Mouse (Mus musculus) heart, postnatal 10 days (tissue): ENCODE data around the gene Olfr1006. TPM values are rescaled to one million over a fixed set of nuclear protein-coding genes. Genes with fewer than 3 reads are reported as not detected.
"Not testable (repeated sequence)": the region's sequence is repeated elsewhere in the genome, so short reads cannot be mapped to it uniquely, and the experiment has no call there.

Experiments
- DNase-seq, 2 experiments: peaks; one replicate each; pipeline ENCODE4 v3.0.0; 2021
- intact Hi-C: fragments of 180-260 bp; cut with DNase I; formaldehyde crosslinking; loops from one replicate; pipeline ENCODE4 v1.15.1; 2025
- total RNA-seq, 2 experiments: library from RNA; stranded (reverse); gene quantifications; 2 replicates each; pipeline ENCODE4 v1.2.3; 2021

Gene Olfr1006
- not detected for total RNA-seq

- intact Hi-C loops = no loop called here
- DNase-seq = no peak
These were observed at the start of gene Olfr1006 for GRCm38 (mm10) chr2:85678667-85679066. Gene Olfr1006, minus strand, starts transcription at chr2:85678767.

GRCm38 (mm10) chr2:85725793-85726192, 47.2 kb upstream of the Olfr1006 start:
- intact Hi-C loops = loop anchor here (1.0 to 10.0 kb wide), 2 partner anchors 601 to 739 kb away; no protein-coding TSS in a partner anchor
- peak; percentile 9 to 37 for DNase-seq

GRCm38 (mm10) chr2:85715119-85715518, 36.6 kb upstream of the Olfr1006 start, which contains the start of gene Olfr1009:
Gene Olfr1009, plus strand, starts transcription at chr2:85715419.
- DNase-seq = no peak
- intact Hi-C loops = no loop called here

GRCm38 (mm10) chr2:85711159-85711558, 32.6 kb upstream of the Olfr1006 start:
- intact Hi-C loops = no loop called here
- DNase-seq = no peak

- intact Hi-C loops, DNase-seq: not testable (repeated sequence)
These were observed 32.1 kb upstream of the Olfr1006 start for GRCm38 (mm10) chr2:85710680-85711079.

GRCm38 (mm10) chr2:85689131-85689530, 10.6 kb upstream of the Olfr1006 start, which contains the start of gene Olfr1008:
Gene Olfr1008, plus strand, starts transcription at chr2:85689431.
- DNase-seq = no peak
- intact Hi-C loops = no loop called here

GRCm38 (mm10) chr2:85664355-85664754, 14.2 kb downstream of the Olfr1006 start, which contains the start of gene Olfr154:
Gene Olfr154, minus strand, starts transcription at chr2:85664455.
- intact Hi-C loops, DNase-seq: not testable (repeated sequence)

GRCm38 (mm10) chr2:85650604-85651003, 28.0 kb downstream of the Olfr1006 start, which contains the start of gene Olfr1002:
Gene Olfr1002, minus strand, starts transcription at chr2:85650704.
- no peak for DNase-seq
- intact Hi-C loops = no loop called here

Other genes starting within 250 kb of the Olfr1006 start
- not detected for gene Olfr994, start 242.3 kb downstream of the Olfr1006 start, total RNA-seq
- not detected for gene Olfr995, start 235.1 kb downstream of the Olfr1006 start, total RNA-seq
- not detected for gene 4833423E24Rik, start 159.7 kb downstream of the Olfr1006 start, total RNA-seq
- gene Olfr996, start 99.6 kb downstream of the Olfr1006 start, total RNA-seq = not detected
- not detected for gene Olfr998, start 89.8 kb downstream of the Olfr1006 start, total RNA-seq
- gene Olfr1000, start 66.9 kb downstream of the Olfr1006 start, total RNA-seq = not detected
- gene Olfr1002, start 28.1 kb downstream of the Olfr1006 start, total RNA-seq = not detected
- gene Olfr154, start 14.3 kb downstream of the Olfr1006 start, total RNA-seq = not detected
- gene Olfr1008, start 10.7 kb upstream of the Olfr1006 start, total RNA-seq = not detected
- not detected for gene Olfr1009, start 36.7 kb upstream of the Olfr1006 start, total RNA-seq
- not detected for gene Olfr1012, start 84.0 kb upstream of the Olfr1006 start, total RNA-seq
- not detected for gene Olfr1013, start 88.3 kb upstream of the Olfr1006 start, total RNA-seq
- gene Olfr1014, start 93.9 kb upstream of the Olfr1006 start, total RNA-seq = not detected
- not detected for gene Olfr1015, start 103.2 kb upstream of the Olfr1006 start, total RNA-seq
- not detected for gene Olfr1016, start 123.8 kb upstream of the Olfr1006 start, total RNA-seq
- gene Olfr1018, start 139.7 kb upstream of the Olfr1006 start, total RNA-seq = not detected
- gene Olfr1019, start 166.7 kb upstream of the Olfr1006 start, total RNA-seq = not detected
- not detected for gene Olfr1020, start 168.3 kb upstream of the Olfr1006 start, total RNA-seq
- gene Olfr1022, start 189.8 kb upstream of the Olfr1006 start, total RNA-seq = not detected
- not detected for gene Olfr1023, start 206.9 kb upstream of the Olfr1006 start, total RNA-seq
- gene Olfr1024, start 226.3 kb upstream of the Olfr1006 start, total RNA-seq = not detected
- not detected for gene Olfr1025-ps1, start 236.4 kb upstream of the Olfr1006 start, total RNA-seq
- not detected for gene Olfr1026, start 242.8 kb upstream of the Olfr1006 start, total RNA-seq